Mouse (Mus musculus) hindbrain, embryonic 10.5 days (tissue): ENCODE data around the gene Zbtb7a. TPM values are rescaled to one million over a fixed set of nuclear protein-coding genes. Genes with fewer than 3 reads are reported as not detected.
A peak's percentile ranks its signal among the peaks of the same experiment; 100 is the strongest.
"Not testable (repeated sequence)": the region's sequence is repeated elsewhere in the genome, so short reads cannot be mapped to it uniquely, and the experiment has no call there.

Experiments
- DNase-seq: peaks from one replicate; pipeline ENCODE4 v3.0.0-alpha.2; 2017; ENCODE audit warnings: low spot score
- H3K27ac ChIP-seq: fragments of 300-500 bp; sonication (generic); 2 replicates; pipeline ENCODE4 v1.5.1; 2016; ENCODE audit warnings: mild to moderate bottlenecking, moderate library complexity
- H3K27me3 ChIP-seq: fragments of 300-500 bp; sonication (generic); 2 replicates; pipeline ENCODE4 v1.6.1; 2016; ENCODE audit warnings: mild to moderate bottlenecking; ENCODE audit not compliant: poor library complexity, insufficient read depth, severe bottlenecking
- H3K36me3 ChIP-seq: fragments of 300-500 bp; sonication (generic); 2 replicates; pipeline ENCODE4 v1.6.1; 2016; ENCODE audit warnings: mild to moderate bottlenecking, moderate library complexity
- H3K4me1 ChIP-seq: fragments of 300-500 bp; sonication (generic); replicated peaks from 2 replicates; pipeline ENCODE4 v1.6.1; 2016; ENCODE audit warnings: mild to moderate bottlenecking
- H3K4me3 ChIP-seq: fragments of 300-500 bp; sonication (generic); 2 replicates; pipeline ENCODE4 v1.5.1; 2016; ENCODE audit warnings: mild to moderate bottlenecking, moderate library complexity
- H3K9me3 ChIP-seq: fragments of 300-500 bp; sonication (generic); 2 replicates; pipeline ENCODE4 v1.6.1; 2016; ENCODE audit warnings: mild to moderate bottlenecking, moderate library complexity
- WGBS: fragments of 180-500 bp; shearing (Covaris S2); methylation state at CpG from one replicate; pipeline ENCODE4 v1.1.7; 2016; 5-methylcytosine and 5-hydroxymethylcytosine counted together
- polyA plus RNA-seq: library from polyadenylated mRNA; unstranded; fragments of >200 nt; fragmentation: Nextera tagmentation; extraction: Ambion mirVana; gene quantifications from 2 replicates; pipeline ENCODE4 v1.2.1, GENCODE M21; 2016

Gene Zbtb7a
- polyA plus RNA-seq, 1 experiment from 2014 or later: 12.4 TPM

DNA sequence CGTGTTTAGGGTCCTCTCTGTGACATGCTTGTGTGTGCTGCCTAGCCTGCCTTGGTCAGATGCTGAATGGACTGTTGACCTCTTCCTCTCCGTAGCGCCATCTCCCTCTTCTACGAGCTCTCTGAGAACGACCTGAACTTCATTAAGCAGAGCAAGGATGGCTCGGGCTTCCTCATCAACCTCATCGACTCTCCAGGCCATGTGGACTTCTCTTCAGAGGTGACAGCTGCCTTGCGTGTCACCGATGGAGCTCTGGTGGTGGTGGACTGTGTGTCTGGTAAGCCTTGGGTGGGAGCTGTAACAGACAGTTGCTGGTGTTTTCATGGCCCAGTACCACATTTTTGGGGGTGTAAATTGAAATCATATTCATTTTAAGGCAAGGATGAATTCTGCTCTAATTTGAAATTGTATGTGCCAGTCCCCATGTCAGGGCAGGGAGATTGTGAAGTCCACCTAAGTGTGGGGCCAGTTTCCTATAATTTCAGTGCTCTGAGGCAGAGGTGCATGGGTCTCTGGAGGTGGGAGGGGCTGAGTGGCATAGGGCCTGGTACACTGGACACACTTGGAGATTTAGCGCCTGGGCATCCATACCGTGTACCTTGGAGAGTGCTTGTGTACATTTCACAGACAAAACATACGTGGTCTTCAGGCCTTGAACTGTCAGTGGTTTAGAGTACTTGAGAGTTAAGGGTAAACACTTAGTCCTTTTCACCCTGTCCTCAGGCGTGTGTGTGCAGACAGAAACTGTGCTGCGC is 43.1 kb downstream of the Zbtb7a start:
- DNase-seq: no peak
- Histone ChIP-seq H3K4me1 (peaks cover 67% of the 10 kb centered on the region), H3K27ac (peak overlapping the region; percentile 98), H3K9me3 (no peaks in the 10 kb centered on the region), H3K36me3 (peaks cover 56% of the 10 kb centered on the region), H3K4me3 (peak overlapping the region; percentile 100), H3K27me3 (no peaks in the 10 kb centered on the region)
- WGBS: 78% methylated on average over 14 of the region's 14 CpGs

DNA sequence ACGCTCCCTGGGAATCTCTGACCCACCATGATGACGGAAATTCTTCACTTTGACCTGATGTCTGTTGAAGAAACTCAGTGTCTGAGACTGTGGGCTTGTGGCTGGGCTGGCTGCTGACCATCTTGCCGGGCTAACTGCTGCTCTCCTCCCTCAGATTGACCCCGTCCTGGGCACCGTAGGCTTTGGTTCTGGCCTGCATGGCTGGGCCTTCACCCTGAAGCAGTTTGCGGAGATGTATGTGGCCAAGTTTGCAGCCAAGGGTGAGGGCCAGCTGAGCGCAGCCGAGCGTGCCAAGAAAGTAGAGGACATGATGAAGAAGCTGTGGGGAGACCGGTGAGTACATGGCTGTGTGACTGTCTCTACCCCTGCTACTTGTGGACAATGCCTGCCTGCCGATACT is 43.9 kb downstream of the Zbtb7a start:
- Histone ChIP-seq H3K36me3 (peaks cover 58% of the 10 kb centered on the region), H3K9me3 (no peaks in the 10 kb centered on the region), H3K27me3 (no peaks in the 10 kb centered on the region), H3K4me3 (peak overlapping the region; percentile 100), H3K4me1 (peaks cover 65% of the 10 kb centered on the region), H3K27ac (no peak overlapping the region)
- DNase-seq: no peak
- 96% methylated on average over 11 of the region's 11 CpGs for WGBS

DNA sequence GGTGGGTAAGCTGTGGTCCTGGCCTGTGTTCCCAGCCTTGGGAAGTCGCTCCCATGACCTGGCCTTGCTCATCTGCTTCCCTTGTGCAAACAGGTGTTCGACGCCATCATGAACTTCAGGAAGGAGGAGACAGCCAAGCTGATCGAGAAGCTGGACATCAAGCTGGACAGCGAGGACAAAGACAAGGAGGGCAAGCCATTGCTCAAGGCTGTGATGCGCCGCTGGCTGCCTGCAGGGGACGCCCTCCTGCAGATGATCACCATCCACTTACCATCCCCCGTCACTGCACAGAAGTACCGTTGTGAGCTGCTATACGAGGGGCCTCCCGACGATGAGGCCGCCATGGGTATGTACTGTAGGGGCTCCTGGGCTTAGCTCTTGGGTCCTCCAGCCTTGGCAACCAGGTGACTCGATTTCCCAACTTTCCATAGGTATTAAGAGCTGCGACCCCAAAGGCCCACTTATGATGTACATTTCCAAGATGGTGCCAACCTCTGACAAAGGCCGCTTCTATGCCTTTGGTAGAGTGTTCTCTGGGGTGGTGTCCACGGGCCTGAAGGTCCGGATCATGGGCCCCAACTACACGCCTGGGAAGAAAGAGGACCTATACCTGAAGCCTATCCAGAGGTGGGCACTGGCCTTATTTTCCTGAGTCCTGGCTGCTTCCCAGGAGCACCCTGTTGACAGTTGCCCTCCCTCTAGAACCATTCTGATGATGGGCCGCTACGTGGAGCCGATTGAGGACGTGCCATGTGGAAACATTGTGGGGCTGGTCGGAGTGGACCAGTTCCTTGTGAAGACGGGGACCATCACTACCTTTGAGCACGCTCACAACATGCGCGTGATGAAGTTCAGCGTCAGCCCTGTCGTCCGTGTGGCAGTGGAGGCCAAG is 44.7 kb downstream of the Zbtb7a start:
- peak overlapping the region; percentile 12; the same call in 1 of the 2 replicates for H3K4me3 ChIP-seq
- H3K36me3 ChIP-seq: peaks cover 65% of the 10 kb centered on the region
- peaks cover 65% of the 10 kb centered on the region for H3K4me1 ChIP-seq
- WGBS: 93% methylated on average over 32 of the region's 32 CpGs
- no peak for DNase-seq
- no peaks in the 10 kb centered on the region for H3K9me3 ChIP-seq
- H3K27me3 ChIP-seq: no peaks in the 10 kb centered on the region
- H3K27ac ChIP-seq: no peak overlapping the region

DNA sequence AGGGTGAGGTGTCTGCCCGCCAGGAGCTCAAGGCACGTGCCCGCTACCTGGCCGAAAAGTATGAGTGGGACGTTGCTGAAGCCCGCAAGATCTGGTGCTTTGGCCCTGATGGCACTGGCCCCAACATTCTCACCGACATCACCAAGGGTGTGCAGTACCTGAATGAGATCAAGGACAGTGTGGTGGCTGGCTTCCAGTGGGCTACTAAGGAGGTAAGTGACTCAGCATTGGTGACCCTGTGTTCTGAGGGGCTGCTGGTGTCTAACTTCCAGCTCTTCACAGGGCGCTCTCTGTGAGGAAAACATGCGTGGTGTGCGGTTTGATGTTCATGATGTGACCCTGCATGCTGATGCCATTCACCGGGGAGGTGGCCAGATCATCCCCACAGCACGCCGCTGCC is 45.9 kb downstream of the Zbtb7a start:
- H3K4me3 ChIP-seq: 0 out of 2 replicates have a peak overlapping the region, but pooled peaks have one; percentile 12
- peaks cover 77% of the 10 kb centered on the region for H3K36me3 ChIP-seq
- H3K27ac ChIP-seq: no peak overlapping the region
- 94% methylated on average over 13 of the region's 13 CpGs for WGBS
- H3K27me3 ChIP-seq: no peaks in the 10 kb centered on the region
- no peak for DNase-seq
- no peaks in the 10 kb centered on the region for H3K9me3 ChIP-seq
- H3K4me1 ChIP-seq: peaks cover 58% of the 10 kb centered on the region

DNA sequence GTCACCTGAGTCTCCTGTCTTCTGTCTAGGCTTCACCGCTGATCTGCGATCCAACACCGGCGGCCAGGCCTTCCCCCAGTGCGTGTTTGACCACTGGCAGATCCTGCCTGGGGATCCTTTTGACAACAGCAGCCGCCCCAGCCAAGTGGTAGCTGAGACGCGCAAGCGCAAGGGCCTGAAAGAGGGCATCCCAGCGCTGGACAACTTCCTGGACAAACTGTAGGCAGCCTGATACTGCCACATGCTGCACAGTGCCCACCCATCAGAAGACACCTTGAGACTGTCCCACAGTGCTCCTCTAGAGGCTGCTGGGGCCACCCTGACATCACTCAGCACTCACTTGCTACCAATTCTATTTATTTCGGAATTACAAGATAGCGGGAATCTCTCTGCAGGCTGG is 46.8 kb downstream of the Zbtb7a start:
- Histone ChIP-seq H3K36me3 (peaks cover 84% of the 10 kb centered on the region), H3K4me3 (peak overlapping the region; percentile 84), H3K4me1 (peaks cover 56% of the 10 kb centered on the region)
- H3K27me3 ChIP-seq, H3K27ac ChIP-seq, H3K9me3 ChIP-seq, DNase-seq: not testable (repeated sequence)
- WGBS: 82% methylated on average over 12 of the region's 12 CpGs

DNA sequence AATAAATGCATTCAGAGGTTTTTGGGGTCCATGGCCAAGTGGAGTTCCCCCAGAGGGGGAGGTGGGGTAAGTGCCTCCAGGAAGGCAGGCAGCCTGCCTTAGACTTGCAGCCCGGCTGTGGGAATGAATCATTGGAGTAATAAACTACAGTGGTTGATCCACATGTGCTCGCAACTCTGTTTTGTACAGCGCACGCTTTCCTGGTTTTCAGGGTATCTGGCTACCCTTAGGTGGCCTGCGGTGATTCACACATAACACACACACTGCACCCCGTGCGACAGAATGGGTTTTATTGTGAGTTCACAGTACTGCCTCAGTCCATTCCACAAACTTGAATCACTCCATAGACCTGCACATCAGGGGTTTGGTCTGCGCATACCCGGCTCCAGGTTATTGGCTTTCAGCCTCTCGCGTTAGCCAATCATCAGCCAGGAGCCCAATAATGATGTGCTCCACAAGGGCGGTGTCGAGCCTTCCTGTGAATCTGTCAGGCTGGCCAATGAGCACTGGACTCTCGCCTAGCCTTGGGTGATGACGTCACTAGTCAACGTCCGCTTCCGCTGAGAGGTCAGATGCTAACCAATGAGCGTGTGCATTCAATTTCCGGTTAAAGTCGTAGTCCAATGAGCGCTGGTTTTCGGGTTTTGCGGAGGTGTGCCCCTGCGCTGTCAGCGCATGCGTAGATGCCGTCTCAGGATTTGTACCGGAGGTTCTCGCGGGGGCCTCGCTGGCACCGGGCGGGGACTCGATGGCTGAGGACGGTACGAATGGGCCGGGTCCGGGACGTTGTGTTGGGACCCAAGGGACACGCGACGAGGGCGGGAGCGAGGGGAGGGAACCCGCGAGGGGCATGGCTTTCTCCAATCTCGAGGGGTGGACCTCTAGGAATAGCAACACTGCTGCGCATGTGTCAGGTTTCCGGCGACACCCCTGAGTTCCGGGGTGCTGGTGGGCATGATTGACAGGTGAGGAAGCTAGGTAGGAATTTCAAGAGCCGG is 47.6 kb downstream of the Zbtb7a start, which contains the start of gene Dapk3:
TSS of gene Dapk3 (plus strand) at position 670 of the 998 bp plus-strand sequence.
- 5% methylated on average over 53 of the region's 53 CpGs for WGBS
- Histone ChIP-seq H3K4me3 (peak within 1 kb of the TSS; percentile 84), H3K27ac (peak within 1 kb of the TSS; percentile 91), H3K36me3 (peaks cover 85% of the 10 kb centered on the region), H3K9me3 (no peaks in the 10 kb centered on the region), H3K4me1 (peaks cover 52% of the 10 kb centered on the region), H3K27me3 (no peaks in the 10 kb centered on the region)
- DNase-seq: peak; percentile 99

DNA sequence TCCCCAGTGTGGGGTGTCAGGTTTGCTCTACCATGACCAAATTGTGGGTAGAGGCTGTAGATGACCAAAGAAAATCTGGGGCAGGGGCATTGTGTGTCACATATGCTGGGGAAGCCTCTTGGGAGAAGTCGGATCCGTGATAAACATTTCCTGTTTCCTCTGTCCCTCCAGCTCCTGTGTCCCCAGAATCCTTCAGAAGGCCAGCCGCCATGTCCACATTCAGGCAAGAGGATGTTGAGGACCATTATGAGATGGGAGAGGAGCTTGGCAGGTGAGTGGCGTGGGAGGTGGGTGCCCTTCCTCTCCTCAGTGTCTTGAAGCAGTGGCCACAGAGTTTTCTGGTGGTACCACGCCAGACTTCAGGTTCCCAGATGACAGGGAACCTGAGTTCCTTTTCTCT is 48.8 kb downstream of the Zbtb7a start, which contains the start of gene 4930442H23Rik:
TSS of gene 4930442H23Rik (minus strand) at position 45 of the 400 bp plus-strand sequence.
- H3K4me1 ChIP-seq: peaks cover 40% of the 10 kb centered on the region
- peaks cover 85% of the 10 kb centered on the region for H3K36me3 ChIP-seq
- no peak for DNase-seq
- H3K4me3 ChIP-seq: peak within 1 kb of the TSS; percentile 84
- no peaks in the 10 kb centered on the region for H3K9me3 ChIP-seq
- no peaks in the 10 kb centered on the region for H3K27me3 ChIP-seq
- WGBS: 90% methylated on average over 5 of the region's 5 CpGs
- H3K27ac ChIP-seq: peak within 1 kb of the TSS; percentile 91

DNA sequence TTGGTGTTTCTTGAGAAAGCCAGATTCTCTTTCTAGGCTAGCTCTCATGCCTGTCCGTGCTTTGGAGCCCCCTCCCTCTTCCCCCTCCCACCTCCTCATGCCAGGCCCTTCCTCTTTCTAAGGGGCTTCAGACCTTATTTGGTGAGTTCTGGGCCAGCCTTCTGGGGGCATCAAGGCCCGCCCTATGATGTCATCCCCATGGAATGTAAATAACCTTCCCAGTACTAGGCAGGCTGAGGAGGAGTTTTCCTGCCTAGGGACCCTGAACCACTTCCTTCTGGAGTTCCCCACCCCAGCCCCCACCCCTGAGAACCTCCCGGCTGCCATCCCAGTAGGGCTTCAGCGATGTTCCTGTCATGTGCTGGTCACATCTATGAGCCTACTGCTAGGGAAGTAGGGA is 49.7 kb downstream of the Zbtb7a start:
- Histone ChIP-seq H3K27ac (0 out of 2 replicates have a peak overlapping the region, but pooled peaks have one; percentile 29), H3K36me3 (peaks cover 82% of the 10 kb centered on the region)
- DNase-seq: no peak

DNA sequence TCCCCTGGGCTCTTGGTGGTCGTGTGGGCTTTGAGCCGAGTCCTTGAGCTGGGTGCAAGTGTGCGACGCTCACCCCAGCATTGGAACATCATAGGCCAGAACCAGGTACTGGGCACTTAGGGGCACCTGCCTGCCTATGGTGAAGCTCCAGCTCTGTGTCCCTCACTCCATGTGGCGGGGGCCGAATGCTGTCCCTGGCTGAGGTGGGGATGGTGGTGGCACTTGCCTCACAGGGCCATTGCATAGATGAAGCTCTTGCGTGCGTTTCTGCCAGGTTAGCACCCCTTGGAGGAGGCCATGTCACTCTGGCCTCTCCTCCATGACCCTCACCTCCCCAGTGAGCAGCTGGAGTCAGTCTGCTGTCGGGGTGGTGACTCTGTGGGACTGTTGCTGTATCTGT is 52.1 kb downstream of the Zbtb7a start:
- Histone ChIP-seq H3K4me1 (peaks cover 39% of the 10 kb centered on the region), H3K9me3 (no peaks in the 10 kb centered on the region), H3K4me3 (no peak overlapping the region; the same call in 1 of the 2 replicates), H3K27ac (no peak overlapping the region), H3K36me3 (peaks cover 76% of the 10 kb centered on the region), H3K27me3 (no peaks in the 10 kb centered on the region)
- 93% methylated on average over 9 of the region's 9 CpGs for WGBS
- no peak for DNase-seq

More for the DNA sequence above, 49.7 kb downstream of the Zbtb7a start:
- Histone ChIP-seq H3K4me1 (peaks cover 32% of the 10 kb centered on the region), H3K9me3 (no peaks in the 10 kb centered on the region), H3K4me3 (peak overlapping the region; percentile 11; the same call in 1 of the 2 replicates), H3K27me3 (no peaks in the 10 kb centered on the region)
- WGBS: 66% methylated on average over 4 of the region's 4 CpGs

DNA sequence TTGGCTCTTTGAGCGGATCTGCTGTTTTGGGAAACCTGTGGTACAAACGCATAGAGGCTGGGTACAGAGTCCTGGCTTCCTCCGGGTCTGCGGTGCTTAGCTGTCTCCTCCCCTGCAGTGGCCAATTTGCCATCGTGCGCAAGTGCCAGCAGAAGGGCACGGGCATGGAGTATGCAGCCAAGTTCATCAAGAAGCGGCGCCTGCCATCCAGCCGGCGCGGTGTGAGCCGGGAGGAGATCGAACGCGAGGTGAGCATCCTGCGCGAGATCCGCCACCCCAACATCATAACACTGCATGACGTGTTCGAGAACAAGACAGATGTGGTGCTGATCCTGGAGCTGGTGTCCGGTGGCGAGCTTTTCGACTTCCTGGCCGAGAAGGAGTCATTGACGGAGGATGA is 54.8 kb downstream of the Zbtb7a start:
- no peak for DNase-seq
- Histone ChIP-seq H3K36me3 (peaks cover 61% of the 10 kb centered on the region), H3K27ac (no peak overlapping the region), H3K27me3 (peaks cover 19% of the 10 kb centered on the region), H3K4me1 (peaks cover 44% of the 10 kb centered on the region), H3K9me3 (no peaks in the 10 kb centered on the region), H3K4me3 (0 out of 2 replicates have a peak overlapping the region, but pooled peaks have one; percentile 2)
- WGBS: 77% methylated on average over 26 of the region's 26 CpGs

DNA sequence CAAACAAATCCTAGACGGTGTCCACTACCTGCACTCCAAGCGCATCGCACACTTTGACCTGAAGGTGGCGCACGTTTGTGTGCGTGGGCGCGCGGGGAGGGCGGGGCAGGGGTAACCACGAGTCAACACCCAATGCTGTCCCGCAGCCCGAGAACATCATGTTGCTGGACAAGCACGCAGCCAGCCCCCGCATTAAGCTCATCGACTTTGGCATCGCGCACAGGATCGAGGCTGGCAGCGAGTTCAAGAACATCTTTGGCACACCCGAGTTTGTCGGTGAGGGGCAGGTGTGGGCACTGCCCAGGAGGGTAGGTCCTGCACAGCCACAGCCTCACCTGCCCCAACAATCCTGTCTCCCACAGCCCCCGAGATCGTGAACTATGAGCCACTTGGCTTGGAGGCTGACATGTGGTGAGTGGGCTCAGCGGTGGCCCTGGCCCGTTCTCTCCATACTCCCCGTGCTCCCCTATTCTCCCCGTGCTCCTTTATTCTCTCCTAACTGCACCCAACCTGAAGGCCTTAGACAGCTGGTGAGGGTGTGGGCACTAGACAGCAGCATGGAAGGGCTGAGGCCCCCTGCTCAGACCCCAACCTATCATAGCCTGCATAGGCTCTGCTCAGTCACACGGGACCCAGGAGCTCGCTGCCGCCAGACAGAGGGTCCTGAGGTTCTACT is 55.4 kb downstream of the Zbtb7a start:
- Histone ChIP-seq H3K4me3 (0 out of 2 replicates have a peak overlapping the region, but pooled peaks have one; percentile 16), H3K9me3 (no peaks in the 10 kb centered on the region), H3K4me1 (peaks cover 42% of the 10 kb centered on the region), H3K36me3 (peaks cover 55% of the 10 kb centered on the region), H3K27ac (no peak overlapping the region), H3K27me3 (peaks cover 25% of the 10 kb centered on the region)
- WGBS: 72% methylated on average over 31 of the region's 31 CpGs
- no peak for DNase-seq
